Mouse (Mus musculus) forebrain, postnatal 0 days (tissue): ENCODE data around the gene Tufm. TPM values are rescaled to one million over a fixed set of nuclear protein-coding genes. Genes with fewer than 3 reads are reported as not detected.

ENCODE experiments used
- ATAC-seq: fragments of 200-750 bp; cut with Nextera tagmentation; 2 replicates; pipeline ENCODE4 v1.8.0; 2017; ENCODE audit warnings: mild to moderate bottlenecking, moderate library complexity
- DNase-seq: peaks from one replicate; pipeline ENCODE4 v3.0.0-alpha.2; 2015
- H3K27ac ChIP-seq: fragments of 300-500 bp; sonication (generic); 2 replicates; pipeline ENCODE4 v1.5.1; 2014; ENCODE audit warnings: low read depth, mild to moderate bottlenecking, antibody characterized with exemption, low read length, moderate library complexity, mixed read lengths
- H3K27me3 ChIP-seq: fragments of 300-500 bp; sonication (generic); 2 replicates; pipeline ENCODE4 v1.6.1; 2014; ENCODE audit warnings: mild to moderate bottlenecking, low read length, mixed read lengths; ENCODE audit not compliant: insufficient read depth
- H3K36me3 ChIP-seq: fragments of 300-500 bp; sonication (generic); 2 replicates; pipeline ENCODE4 v1.6.1; 2014; ENCODE audit warnings: mild to moderate bottlenecking, moderate library complexity; ENCODE audit not compliant: insufficient read depth
- H3K4me1 ChIP-seq: fragments of 300-500 bp; sonication (generic); 2 replicates; pipeline ENCODE4 v1.6.1; 2014; ENCODE audit warnings: antibody characterized with exemption; ENCODE audit not compliant: insufficient read depth
- H3K4me2 ChIP-seq: fragments of 300-500 bp; sonication (generic); 2 replicates; pipeline ENCODE4 v1.6.1; 2014; ENCODE audit warnings: low read depth, mild to moderate bottlenecking, moderate library complexity
- H3K4me3 ChIP-seq: fragments of 300-500 bp; sonication (generic); 2 replicates; pipeline ENCODE4 v1.5.1; 2014; ENCODE audit warnings: low read depth, low read length, mixed read lengths
- H3K9ac ChIP-seq: fragments of 300-500 bp; sonication (generic); 2 replicates; pipeline ENCODE4 v1.6.1; 2014; ENCODE audit warnings: mild to moderate bottlenecking
- H3K9me3 ChIP-seq: fragments of 300-500 bp; sonication (generic); 2 replicates; pipeline ENCODE4 v1.6.1; 2016; ENCODE audit warnings: low read length
- CTCF ChIP-seq: sonication (generic); IDR thresholded peaks from 2 replicates; pipeline ENCODE4 v1.5.1; 2016; ENCODE audit warnings: antibody characterized with exemption, control low read depth, low read depth
- WGBS: fragments of 180-500 bp; shearing (Covaris S2); extraction: QIAGEN DNeasy Blood & Tissue Kit; methylation state at CpG from one replicate; pipeline ENCODE4 v1.1.7; 2014; 5-methylcytosine and 5-hydroxymethylcytosine counted together
- polyA plus RNA-seq: library from polyadenylated mRNA; unstranded; fragments of >200 nt; fragmentation: Nextera tagmentation; extraction: Ambion mirVana; gene quantifications from 2 replicates; pipeline ENCODE4 v1.2.1, GENCODE M21; 2015
- total RNA-seq: library from RNA; depleted of rRNA; stranded (reverse); fragments of >200 nt; gene quantifications from 2 replicates; pipeline ENCODE4 v1.2.3, GENCODE M21; 2014

Tufm gene
- total and polyA plus RNA-seq, 2 experiments from 2014 or later = 75.9 to 102 TPM

DNA sequence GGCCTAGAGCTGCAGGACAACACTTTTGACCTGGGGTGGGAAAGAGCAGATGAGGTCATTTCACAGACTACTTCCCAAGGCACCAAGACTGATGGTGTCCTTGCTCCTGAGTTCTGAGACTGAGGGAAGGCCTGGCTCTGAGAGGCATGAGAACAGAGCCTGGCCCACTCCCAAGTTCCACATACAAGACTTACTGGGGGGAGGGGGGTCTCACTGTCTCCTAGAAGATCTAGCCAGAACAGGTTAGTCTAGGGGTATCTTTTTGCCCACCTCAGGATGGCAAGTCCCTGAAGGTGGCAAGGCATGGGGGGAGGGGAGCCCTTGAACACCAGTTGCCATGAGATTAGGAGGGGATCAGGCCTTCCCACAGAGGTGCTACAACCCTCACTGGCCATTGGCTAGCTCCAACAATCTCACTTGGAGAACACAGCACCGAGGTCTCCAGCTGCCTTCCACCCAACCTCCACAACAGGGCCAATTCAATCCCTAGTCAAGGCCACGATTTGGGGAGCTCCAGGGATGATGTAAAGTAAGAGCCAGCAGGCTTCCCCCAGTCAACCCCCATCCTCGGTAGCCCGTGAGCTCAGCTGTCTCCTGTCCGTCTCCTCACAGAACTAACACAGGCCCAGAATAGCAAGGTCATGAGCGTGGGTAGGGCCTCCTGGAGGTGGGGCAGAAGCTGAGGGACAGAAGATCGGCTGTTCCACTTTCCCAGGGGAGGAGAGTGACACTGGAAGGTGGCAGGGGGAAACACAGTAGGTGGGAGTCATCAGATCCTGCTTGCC is 21.7 kb upstream of the Tufm start:
- 56% methylated on average over 7 of the region's 7 CpGs for WGBS

GRCm38 (mm10) chr7:126466116-126466515 is 21.0 kb upstream of the Tufm start:
- ATAC-seq (no peak), DNase-seq (no peak)
- Histone ChIP-seq H3K4me2 (no peak overlapping the region), H3K27me3 (no peaks in the 10 kb centered on the region), H3K4me3 (no peak overlapping the region), H3K9me3 (no peaks in the 10 kb centered on the region), H3K9ac (no peak overlapping the region), H3K27ac (no peak overlapping the region), H3K4me1 (no peaks in the 10 kb centered on the region), H3K36me3 (peaks cover 47% of the 10 kb centered on the region)
- WGBS = 73% methylated on average over 9 of the region's 9 CpGs
- no peak for TF ChIP-seq CTCF

More for the DNA sequence above, 21.7 kb upstream of the Tufm start:
- Histone ChIP-seq H3K9me3 (no peaks in the 10 kb centered on the region), H3K27me3 (no peaks in the 10 kb centered on the region), H3K4me2 (no peak overlapping the region), H3K4me1 (no peaks in the 10 kb centered on the region), H3K4me3 (no peak overlapping the region), H3K27ac (no peak overlapping the region), H3K36me3 (peaks cover 40% of the 10 kb centered on the region), H3K9ac (no peak overlapping the region)
- ATAC-seq (no peak), DNase-seq (no peak)
- no peak for TF ChIP-seq CTCF

DNA sequence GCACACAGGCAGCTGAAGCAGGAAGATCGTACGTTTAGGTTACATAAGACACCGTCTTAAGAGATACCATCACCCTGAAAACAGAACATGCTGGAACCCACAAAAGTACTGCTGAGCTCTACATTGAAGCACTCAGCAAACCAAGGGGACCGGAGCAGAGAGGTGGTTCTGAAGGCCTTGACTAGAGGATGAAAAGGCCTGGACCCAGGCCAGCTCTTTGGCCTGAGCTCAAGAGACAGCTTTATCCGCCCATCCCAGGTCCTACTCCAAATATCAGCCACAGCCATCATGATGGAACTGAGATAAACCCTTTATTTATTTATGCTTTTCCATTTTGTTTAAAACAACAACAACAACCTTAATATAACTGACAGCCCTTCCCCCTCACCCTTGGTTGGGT is 20.5 kb upstream of the Tufm start:
- H3K36me3 ChIP-seq = peaks cover 53% of the 10 kb centered on the region
- TF ChIP-seq CTCF = no peak
- H3K9ac ChIP-seq = no peak overlapping the region
- H3K4me2 ChIP-seq = no peak overlapping the region
- DNase-seq = no peak
- H3K27me3 ChIP-seq = no peaks in the 10 kb centered on the region
- no peaks in the 10 kb centered on the region for H3K4me1 ChIP-seq
- 86% methylated on average over 5 of the region's 5 CpGs for WGBS
- no peak overlapping the region for H3K27ac ChIP-seq
- ATAC-seq = no peak
- no peak overlapping the region for H3K4me3 ChIP-seq
- H3K9me3 ChIP-seq = no peaks in the 10 kb centered on the region

GRCm38 (mm10) chr7:126467271-126467670 is 19.9 kb upstream of the Tufm start:
- DNase-seq (no peak), ATAC-seq (no peak)
- H3K9ac ChIP-seq = no peak overlapping the region
- H3K9me3 ChIP-seq = no peaks in the 10 kb centered on the region
- H3K27me3 ChIP-seq = no peaks in the 10 kb centered on the region
- TF ChIP-seq CTCF = peak; percentile 59
- H3K36me3 ChIP-seq = peaks cover 58% of the 10 kb centered on the region
- no peak overlapping the region for H3K4me2 ChIP-seq
- no peak overlapping the region for H3K27ac ChIP-seq
- H3K4me1 ChIP-seq = no peaks in the 10 kb centered on the region
- no peak overlapping the region for H3K4me3 ChIP-seq
- WGBS = 68% methylated on average over 5 of the region's 5 CpGs

- Histone ChIP-seq H3K4me3 (no peak overlapping the region), H3K27me3 (no peaks in the 10 kb centered on the region), H3K36me3 (peaks cover 64% of the 10 kb centered on the region), H3K27ac (no peak overlapping the region), H3K9me3 (no peaks in the 10 kb centered on the region), H3K4me2 (no peak overlapping the region), H3K4me1 (no peaks in the 10 kb centered on the region), H3K9ac (no peak overlapping the region)
- no peak; the same call in 1 of the 2 replicates for ATAC-seq
- WGBS = 93% methylated on average over 18 of the region's 18 CpGs
- TF ChIP-seq CTCF = no peak
- no peak for DNase-seq
These were observed 19.1 kb upstream of the Tufm start for GRCm38 (mm10) chr7:126467834-126468627.

DNA sequence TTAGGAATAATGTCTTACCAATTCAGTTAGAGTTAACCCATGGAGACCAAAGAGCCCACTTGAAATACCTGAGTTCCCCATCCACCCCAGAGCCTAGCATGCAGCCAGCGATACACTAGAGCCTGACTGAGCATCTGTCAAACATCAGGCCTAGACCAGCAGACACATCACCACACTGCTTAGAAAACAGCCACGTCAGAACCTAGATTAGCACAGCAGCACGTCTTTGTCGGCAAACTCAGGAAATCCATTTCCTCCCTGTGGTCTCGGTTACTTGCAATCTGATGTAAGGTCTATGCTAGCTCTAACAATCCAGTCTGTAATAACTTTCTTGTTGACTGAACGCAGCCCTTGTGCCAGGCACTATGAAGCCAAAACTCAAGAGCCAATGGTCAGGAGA is 17.1 kb upstream of the Tufm start:
- ATAC-seq = no peak
- no peak overlapping the region for H3K9ac ChIP-seq
- no peak for DNase-seq
- 90% methylated on average over 6 of the region's 6 CpGs for WGBS
- H3K4me2 ChIP-seq = no peak overlapping the region
- no peak overlapping the region for H3K4me3 ChIP-seq
- no peak overlapping the region for H3K27ac ChIP-seq
- no peaks in the 10 kb centered on the region for H3K27me3 ChIP-seq
- TF ChIP-seq CTCF = no peak
- H3K36me3 ChIP-seq = peaks cover 64% of the 10 kb centered on the region
- H3K4me1 ChIP-seq = peaks cover 9% of the 10 kb centered on the region; the same call in 1 of the 2 replicates
- H3K9me3 ChIP-seq = no peaks in the 10 kb centered on the region

DNA sequence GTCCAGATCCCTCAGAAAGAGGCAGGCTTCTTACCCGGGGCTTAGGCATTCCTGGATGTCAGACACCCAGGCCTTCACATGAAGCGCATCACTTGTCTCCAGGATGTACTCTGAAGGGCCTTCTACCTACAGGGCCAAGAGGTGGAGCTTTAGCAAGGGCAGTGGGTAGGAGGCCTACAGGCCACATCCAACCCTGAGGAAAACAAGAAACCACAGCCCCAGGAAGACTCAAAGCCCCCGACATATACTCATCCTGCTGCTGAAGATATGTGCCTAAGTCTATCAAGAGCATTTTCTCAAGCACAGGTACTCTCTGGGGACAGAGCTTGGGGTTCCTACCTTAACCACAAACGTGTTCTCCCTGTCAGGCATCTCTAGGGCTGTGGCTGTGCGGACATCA is 15.8 kb upstream of the Tufm start:
- Histone ChIP-seq H3K27ac (no peak overlapping the region), H3K27me3 (no peaks in the 10 kb centered on the region), H3K4me2 (no peak overlapping the region), H3K4me1 (peaks cover 14% of the 10 kb centered on the region; the same call in 1 of the 2 replicates), H3K9me3 (no peaks in the 10 kb centered on the region), H3K9ac (no peak overlapping the region), H3K4me3 (no peak overlapping the region), H3K36me3 (peaks cover 62% of the 10 kb centered on the region)
- WGBS = 97% methylated on average over 5 of the region's 5 CpGs
- no peak for TF ChIP-seq CTCF
- no peak for DNase-seq
- no peak for ATAC-seq
